Mouse (Mus musculus) cerebellum, adult 2 months (tissue): ENCODE results near the gene Angpt4.

Experiments
- CTCF ChIP-seq: fragments of 200-500 bp; IDR thresholded peaks from 2 replicates; pipeline ENCODE4 v1.5.1; 2011; ENCODE audit warnings: low read depth, mild to moderate bottlenecking, control low read depth, low read length, moderate library complexity, borderline replicate concordance; ENCODE audit not compliant: insufficient read depth
- POLR2A ChIP-seq: fragments of 200-500 bp; IDR thresholded peaks from 2 replicates; pipeline ENCODE4 v1.6.1; 2011; ENCODE audit warnings: low read length, control low read depth, borderline replicate concordance; ENCODE audit not compliant: insufficient read depth

DNA sequence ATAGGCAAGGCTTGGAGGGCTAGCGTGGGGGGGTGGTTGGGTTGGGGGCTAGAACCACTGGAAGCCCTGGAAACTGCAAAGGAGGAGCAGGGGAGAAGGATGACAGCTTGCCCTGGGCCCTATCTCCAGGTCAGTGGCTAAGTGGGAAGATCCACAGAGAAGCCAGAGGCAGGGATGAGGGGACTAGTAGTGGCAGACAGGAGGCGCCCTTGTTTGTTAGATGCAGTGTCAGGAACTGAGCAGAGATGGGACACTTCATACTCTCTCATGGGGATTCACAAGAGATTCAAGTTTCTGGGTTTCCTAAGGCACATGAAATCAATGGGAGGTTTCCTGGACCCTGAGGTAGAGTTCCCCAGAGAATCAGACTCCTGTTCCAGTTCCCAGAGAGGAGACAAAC is 30.3 kb downstream of the Angpt4 start:
- peak; percentile 64 for TF ChIP-seq CTCF
- TF ChIP-seq POLR2A: no peak
